ENCODE assay signal across 12 mouse cellular contexts in genomic region chrX:47328817-47329216, GRCm38 (mm10).
DNase-seq lines count a peak whose midpoint lies in the region; ATAC-seq and TF ChIP-seq lines count a peak whose summit lies in the region.
"Had no signal": no experiment of that assay in that cellular context is flagged by ENCODE, and none has a peak within 500 bp of the region (broad histone marks: within the 10 kb centered on the region; RNA-seq: fewer than 3 reads in every experiment).

No protein-coding gene starts in this region.

- no peak overlapping the region for H3K9ac ChIP-seq in kidney, embryonic 15.5 days
- H3K9ac ChIP-seq: forebrain, embryonic 15.5 days; liver, embryonic 14.5 days had no signal

- ATAC-seq in kidney, embryonic 15.5 days (replicated peaks; ENCODE audit: low FRiP score), result no peak
- ATAC-seq: forebrain, embryonic 15.5 days had no signal

- no peak for TF ChIP-seq POLR2A in cerebellum, adult 2 months (IDR thresholded peaks at IDR 0.05; ENCODE audit: borderline replicate concordance, insufficient read depth, low read length)
- no peak for TF ChIP-seq POLR2A in lung, adult 2 months (IDR thresholded peaks at IDR 0.05; ENCODE audit: borderline replicate concordance, extremely low read depth, low read depth, low read length)

- peak; percentile 41 to 44 for DNase-seq in cerebellum, postnatal 14 days
- DNase-seq in cerebellum, adult 2 months, result no peak
- peak; percentile 14 for DNase-seq in kidney, adult 9 months
- peak; percentile 2 for DNase-seq in lung, postnatal 10 days
- DNase-seq in lung, adult 2 months, result no peak
- peak; percentile 59 for DNase-seq in retina, embryonic 14.5 days (ENCODE audit: low spot score)
- no peak for DNase-seq in testis, postnatal 14 days (ENCODE audit: low spot score)
- DNase-seq: heart, adult 11 months; thymus, postnatal 14 days had no signal

- no peak overlapping the region for H3K4me2 ChIP-seq in kidney, embryonic 15.5 days
- H3K4me2 ChIP-seq: forebrain, embryonic 15.5 days had no signal

- H3K4me1 ChIP-seq in cerebellum, adult 2 months (ENCODE audit: control insufficient read depth, insufficient read depth, low read length), result no peaks in the 10 kb centered on the region
- H3K4me1 ChIP-seq in kidney, embryonic 15.5 days, result no peaks in the 10 kb centered on the region
- H3K4me1 ChIP-seq in lung, adult 2 months (ENCODE audit: control insufficient read depth, insufficient read depth, low read length), result no peaks in the 10 kb centered on the region
- H3K4me1 ChIP-seq: forebrain, embryonic 15.5 days had no signal

- no peaks in the 10 kb centered on the region for H3K36me3 ChIP-seq in kidney, embryonic 15.5 days
- H3K36me3 ChIP-seq: forebrain, embryonic 15.5 days had no signal

- no peak for TF ChIP-seq CTCF in cerebellum, adult 2 months (IDR thresholded peaks at IDR 0.05; ENCODE audit: borderline replicate concordance, insufficient read depth, low read depth, low read length)
- no peak for TF ChIP-seq CTCF in lung, adult 2 months (IDR thresholded peaks at IDR 0.05; ENCODE audit: insufficient read depth, low read length)

- H3K27ac ChIP-seq in cerebellum, adult 2 months (ENCODE audit: insufficient read depth, low read length), result no peak overlapping the region
- no peak overlapping the region for H3K27ac ChIP-seq in kidney, embryonic 15.5 days
- H3K27ac ChIP-seq: forebrain, embryonic 15.5 days; liver, embryonic 14.5 days had no signal

- no peaks in the 10 kb centered on the region for H3K27me3 ChIP-seq in cerebellum, adult 2 months (ENCODE audit: control insufficient read depth, insufficient read depth, low read length)
- no peaks in the 10 kb centered on the region for H3K27me3 ChIP-seq in kidney, embryonic 15.5 days
- H3K27me3 ChIP-seq: forebrain, embryonic 15.5 days had no signal

- H3K9me3 ChIP-seq in kidney, embryonic 15.5 days (replicated peaks), result no peaks in the 10 kb centered on the region
- H3K9me3 ChIP-seq: forebrain, embryonic 15.5 days had no signal

- no peak overlapping the region for H3K4me3 ChIP-seq in cerebellum, adult 2 months (replicated peaks; ENCODE audit: insufficient read depth, low read depth, low read length)
- H3K4me3 ChIP-seq in kidney, embryonic 15.5 days (replicated peaks), result no peak overlapping the region
- H3K4me3 ChIP-seq in lung, adult 2 months (replicated peaks; ENCODE audit: extremely low read depth, low read depth, low read length), result no peak overlapping the region
- H3K4me3 ChIP-seq: forebrain, embryonic 15.5 days had no signal

Comparison
In these comparisons a context has a peak if more than half of its experiments do, and no peak if none do; other contexts are left out.
1. DNase-seq: peak in cerebellum, postnatal 14 days (2 of 2), kidney, adult 9 months (single experiment), lung, postnatal 10 days (single experiment) and retina, embryonic 14.5 days (single experiment); none in cerebellum, adult 2 months (0 of 2), lung, adult 2 months (single experiment) and testis, postnatal 14 days (single experiment).